Comparison of ENCODE assay signal across 12 mouse cellular contexts in genomic region chr15:3962251-3962650, GRCm38 (mm10). TPM values are rescaled to one million over a fixed set of nuclear protein-coding genes. Genes with fewer than 3 reads are reported as not detected.
A peak's percentile ranks its signal among the peaks of the same experiment; 100 is the strongest.
DNase-seq lines count a peak whose midpoint lies in the region; ATAC-seq and TF ChIP-seq lines count a peak whose summit lies in the region.
"Had no signal": no experiment of that assay in that cellular context is flagged by ENCODE, and none has a peak within 500 bp of the region (broad histone marks: within the 10 kb centered on the region; RNA-seq: fewer than 3 reads in every experiment).

No protein-coding gene starts in this region.

- no peak overlapping the region for H3K4me3 ChIP-seq in heart, embryonic 11.5 days (ENCODE audit: low read depth, low read length)
- H3K4me3 ChIP-seq in layer of hippocampus, adult 2 months = no peak overlapping the region

- peak; percentile 71 for DNase-seq in adrenal gland, adult 2 months
- DNase-seq in adrenal gland, adult 18-20 months (ENCODE audit: low spot score in 2 of 2) = no peak
- DNase-seq in NIH3T3 (ENCODE audit: low read depth) = peak; percentile 5
- DNase-seq in kidney, adult 9 months = peak; percentile 69
- no peak for DNase-seq in right cerebral cortex, postnatal 36 days (ENCODE audit: low spot score in 2 of 2)
- no peak for DNase-seq in layer of hippocampus, adult 2 months (ENCODE audit: low spot score in 2 of 2)
- no peak for DNase-seq in layer of hippocampus, postnatal 36 days
- DNase-seq: liver, postnatal 0 days; thymus, adult 18-20 months had no signal

- no peak for TF ChIP-seq CTCF in layer of hippocampus, adult 2 months (conservative IDR thresholded peaks at IDR 0.05)

- 52% methylated on average over 8 of the region's 8 CpGs for WGBS in heart, embryonic 11.5 days (ENCODE audit: insufficient replicate concordance)

- ATAC-seq in heart, embryonic 11.5 days (replicated peaks; ENCODE audit: insufficient number of reproducible peaks, low FRiP score, low TSS enrichment) = no peak
- ATAC-seq: liver, postnatal 0 days; midbrain, embryonic 16.5 days had no signal

- no peaks in the 10 kb centered on the region for H3K4me1 ChIP-seq in heart, embryonic 11.5 days (ENCODE audit: control insufficient read depth, insufficient read depth, low read length)

- H3K4me2 ChIP-seq in heart, embryonic 11.5 days = no peak overlapping the region

- no peaks in the 10 kb centered on the region for H3K27me3 ChIP-seq in heart, embryonic 11.5 days (ENCODE audit: control insufficient read depth, insufficient read depth, low read length)

- no peak overlapping the region for H3K9ac ChIP-seq in heart, embryonic 11.5 days (ENCODE audit: low read depth, low read length)
- H3K9ac ChIP-seq: liver, postnatal 0 days had no signal

- no peaks in the 10 kb centered on the region for H3K9me3 ChIP-seq in heart, embryonic 11.5 days (replicated peaks; ENCODE audit: control insufficient read depth, low read length)
- H3K9me3 ChIP-seq: G1E had no signal

- H3K36me3 ChIP-seq in heart, embryonic 11.5 days (ENCODE audit: control insufficient read depth, insufficient read depth, low read length) = no peaks in the 10 kb centered on the region

- 0 out of 2 replicates have a peak overlapping the region, but pooled peaks have one; percentile 41 for H3K27ac ChIP-seq in heart, embryonic 11.5 days (ENCODE audit: low read depth, low read length)
- H3K27ac ChIP-seq in layer of hippocampus, adult 2 months = no peak overlapping the region

RNA-seq across cellular contexts. Expression of gene Fbxo4, which starts 17.1 kb away (rescaled TPM):
- total RNA-seq in adrenal gland, adult 2 months (2021) = 10 to 100 TPM; 18.4 to 22.9 TPM
- 10.2 and 10.9 TPM in 2 replicates for polyA plus RNA-seq in adrenal gland, adult 2 months (2012; rRNA removed)
- 10 to 100 TPM; 17.0 to 18.4 TPM for total RNA-seq in adrenal gland, adult 18-20 months (2021)
- 11.1 and 12.3 TPM in 2 replicates for polyA plus RNA-seq in heart, embryonic 11.5 days (2014; fragmentation: Nextera tagmentation; extraction: Ambion mirVana)
- total RNA-seq in layer of hippocampus, adult 2 months (2021) = 1 to 10 TPM; 9.0 to 9.6 TPM
- 1 to 10 TPM; 8.3 to 8.8 TPM for total RNA-seq in layer of hippocampus, postnatal 36 days (2021)

RNA-seq across cellular contexts. Expression of gene AW549877, which starts 33.3 kb away (rescaled TPM):
- 10 to 100 TPM; 44.2 to 53.6 TPM for total RNA-seq in adrenal gland, adult 2 months (2021)
- 4.1 and 5.4 TPM in 2 replicates for polyA plus RNA-seq in adrenal gland, adult 2 months (2012; rRNA removed)
- 10 to 100 TPM; 44.8 to 54.8 TPM for total RNA-seq in adrenal gland, adult 18-20 months (2021)
- polyA plus RNA-seq in heart, embryonic 11.5 days (2014; fragmentation: Nextera tagmentation; extraction: Ambion mirVana) = 36.7 and 43.2 TPM in 2 replicates
- total RNA-seq in layer of hippocampus, adult 2 months (2021) = 10 to 100 TPM; 44.3 to 44.7 TPM
- total RNA-seq in layer of hippocampus, postnatal 36 days (2021) = 10 to 100 TPM; 42.2 to 46.2 TPM

Comparison
In these comparisons a context has a peak if more than half of its experiments do, and no peak if none do; other contexts are left out.
1. DNase-seq: peak in adrenal gland, adult 2 months (single experiment), NIH3T3 (single experiment) and kidney, adult 9 months (single experiment); none in adrenal gland, adult 18-20 months (0 of 2), right cerebral cortex, postnatal 36 days (0 of 2), layer of hippocampus, adult 2 months (0 of 2) and layer of hippocampus, postnatal 36 days (0 of 2).